Mouse (Mus musculus) 3134 (cell line): ENCODE measurements at regions not wholly inside any gene's neighbourhood (a gene's known extent, or its start where the extent isn't known, plus 50 kb on each side); places are given as distances from the start of the nearest gene placed in this dataset.
"Not testable (repeated sequence)": the region's sequence is repeated elsewhere in the genome, so short reads cannot be mapped to it uniquely, and the experiment has no call there.

Experiments used
- DNase-seq: peaks from one replicate; pipeline ENCODE4 v3.0.0-alpha.2; 2011; ENCODE audit warnings: low spot score; ENCODE audit not compliant: insufficient read length; ENCODE audit errors: extremely low read depth

DNA sequence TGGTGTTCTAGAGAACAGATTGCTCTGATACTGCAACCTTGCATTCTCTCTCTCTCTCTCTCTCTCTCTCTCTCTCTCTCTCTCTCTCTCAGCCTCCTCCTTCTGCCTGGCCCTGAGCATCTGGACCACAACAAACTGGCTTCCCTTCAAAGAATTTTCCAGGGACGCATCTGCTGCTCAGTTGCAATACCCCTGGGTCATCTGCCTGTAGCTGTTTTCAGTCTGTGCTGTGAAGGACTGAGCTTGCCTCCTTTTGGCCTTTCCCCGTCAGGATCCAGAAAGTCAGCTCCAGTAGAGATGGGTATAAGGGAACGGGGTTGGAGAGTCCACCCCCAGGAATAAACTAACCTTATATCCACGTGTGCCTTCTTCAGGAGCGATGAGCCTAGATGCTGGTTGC is 105.2 kb upstream of the Abca1 start:
- DNase-seq = no peak

DNA sequence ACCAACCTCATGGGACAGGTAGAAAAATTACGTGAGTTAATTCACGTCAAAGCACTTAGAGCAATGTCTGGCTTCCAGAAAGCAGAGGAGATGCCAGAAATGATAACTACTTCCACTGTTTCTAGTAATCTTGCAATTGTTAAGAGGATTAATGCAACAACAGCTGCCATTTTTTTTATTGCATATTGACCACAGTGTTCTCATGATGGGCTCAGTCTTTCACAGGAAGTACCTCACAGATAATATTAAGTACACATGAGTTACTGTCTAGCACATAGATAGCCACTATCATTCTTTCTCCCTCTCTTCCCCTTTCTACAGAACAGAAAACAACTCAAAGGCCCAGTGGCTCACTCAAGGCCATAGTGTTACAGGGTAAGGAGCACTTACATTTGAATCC is 104.8 kb upstream of the Abca1 start:
- no peak for DNase-seq

DNA sequence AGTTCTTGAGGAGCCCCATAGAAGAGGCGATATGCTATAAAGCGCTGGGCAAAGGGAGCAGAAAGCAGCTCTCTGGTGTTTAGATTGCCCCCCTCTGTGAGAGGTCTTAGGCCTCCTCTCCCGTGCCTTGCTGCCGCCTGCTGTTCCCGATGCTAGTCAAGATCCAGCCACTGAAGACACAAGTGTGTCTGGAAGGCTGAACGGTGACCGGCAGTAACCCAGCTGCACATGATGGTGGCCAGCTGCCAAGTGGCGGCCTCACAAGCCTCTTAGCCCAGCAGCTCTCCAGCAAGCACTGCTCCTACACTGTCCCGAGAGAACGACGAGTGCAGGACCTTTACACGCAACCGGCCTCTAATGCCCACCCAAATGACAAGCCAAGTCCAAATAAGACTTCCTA is 104.1 kb upstream of the Abca1 start:
- DNase-seq = no peak

DNA sequence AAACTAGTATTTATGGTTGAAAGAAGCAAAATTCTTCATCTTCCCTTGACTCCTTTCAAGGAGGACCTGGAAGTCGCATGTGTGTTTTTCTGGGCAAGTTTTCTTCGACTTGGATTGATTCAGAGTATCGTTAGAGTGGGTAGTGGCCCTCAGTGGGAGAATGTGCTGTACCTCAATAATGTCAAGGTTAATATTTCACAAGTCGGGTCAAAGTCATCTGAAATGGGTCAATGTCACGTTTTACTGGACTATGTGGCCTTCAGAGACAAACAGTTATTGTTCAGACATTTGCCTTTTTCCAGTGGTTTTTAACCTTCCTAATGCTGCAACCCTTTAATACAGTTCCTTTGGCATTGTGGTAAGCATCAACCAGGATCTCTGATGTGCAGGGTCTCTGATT is 102.8 kb upstream of the Abca1 start:
- no peak for DNase-seq

DNA sequence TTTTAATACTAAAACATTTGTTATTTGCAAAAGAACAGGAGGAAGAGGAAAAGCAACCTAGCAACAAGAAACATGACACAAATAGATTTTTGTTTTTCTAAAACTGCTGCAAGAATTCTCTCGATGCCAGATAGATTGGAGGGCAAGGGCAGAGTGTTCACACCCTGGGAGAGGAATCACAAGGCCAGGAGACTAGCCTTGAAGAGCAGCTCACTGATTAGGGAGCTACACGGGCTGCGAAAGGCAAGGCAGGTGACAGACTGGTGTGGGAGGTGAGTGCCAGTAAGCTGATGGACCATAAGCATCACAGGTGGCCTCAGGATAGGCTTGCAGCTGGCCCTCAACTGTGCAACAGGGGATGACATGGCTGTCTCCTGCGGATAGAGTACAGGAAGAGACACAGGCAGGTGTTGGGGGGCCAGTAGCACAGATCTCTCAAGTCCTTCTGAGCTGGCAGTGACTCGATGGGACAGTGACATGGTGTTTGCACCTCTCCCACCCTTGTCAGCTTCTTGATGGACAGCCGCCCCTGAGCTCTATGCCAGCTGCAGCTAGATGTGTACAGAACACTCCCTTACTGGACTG is 102.0 kb upstream of the Abca1 start:
- no peak for DNase-seq

DNA sequence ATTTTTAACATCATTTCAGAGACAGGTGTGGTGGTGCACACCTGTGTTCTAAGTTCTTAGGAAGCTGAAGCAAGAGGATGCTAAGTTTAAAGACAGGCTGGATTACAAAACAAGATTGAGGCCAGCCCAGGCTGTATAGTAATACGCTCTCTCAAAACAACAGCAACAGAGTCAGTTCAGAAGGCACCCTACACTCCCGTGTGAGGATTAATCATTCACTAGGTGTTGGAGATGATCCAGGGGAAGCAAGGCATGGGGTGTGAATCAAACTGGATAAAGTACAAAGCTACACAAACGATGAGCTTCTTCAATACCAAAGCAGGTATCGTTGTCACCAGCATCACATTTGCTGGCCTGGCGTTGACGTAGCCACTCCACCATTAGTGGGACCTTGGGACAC is 99.3 kb upstream of the Abca1 start:
- DNase-seq = no peak

DNA sequence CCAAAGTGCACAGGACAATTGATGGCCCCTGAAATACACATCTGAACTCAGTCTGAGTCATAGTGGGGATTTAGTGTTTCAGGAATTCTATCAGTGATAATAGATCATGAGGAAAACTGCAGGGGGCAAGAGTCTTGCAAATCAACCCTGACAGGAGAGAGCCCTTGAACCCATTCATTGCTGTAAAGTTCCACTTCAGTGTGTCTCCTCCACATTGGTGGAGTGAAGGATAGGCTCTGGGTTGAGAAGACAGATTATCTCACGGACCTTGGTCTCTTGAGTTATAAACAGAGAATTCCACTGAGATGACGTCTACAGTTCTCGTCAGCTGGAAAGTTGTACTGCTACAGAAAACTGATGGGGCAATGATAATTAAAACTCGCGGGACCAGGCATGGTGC is 97.3 kb upstream of the Abca1 start:
- DNase-seq = no peak

DNA sequence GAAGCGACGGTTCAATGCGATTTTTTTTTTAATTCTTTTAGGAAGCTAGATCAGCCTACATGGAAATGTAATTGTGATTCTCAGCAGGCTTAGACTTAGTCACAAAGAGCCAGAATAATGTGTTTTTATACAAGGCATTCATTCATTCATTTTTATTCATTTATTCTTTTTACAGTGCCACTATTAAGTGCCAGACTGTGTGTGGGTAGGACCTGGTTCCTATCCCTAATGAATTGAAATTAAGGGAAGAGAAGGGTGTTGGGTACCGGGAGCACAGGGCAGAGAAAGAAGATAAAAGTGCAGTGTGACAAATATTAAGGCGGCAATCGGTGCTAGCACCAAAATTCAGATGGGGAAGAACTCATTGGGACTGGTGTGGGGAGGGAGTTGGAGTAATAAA is 94.8 kb upstream of the Abca1 start:
- no peak for DNase-seq

DNA sequence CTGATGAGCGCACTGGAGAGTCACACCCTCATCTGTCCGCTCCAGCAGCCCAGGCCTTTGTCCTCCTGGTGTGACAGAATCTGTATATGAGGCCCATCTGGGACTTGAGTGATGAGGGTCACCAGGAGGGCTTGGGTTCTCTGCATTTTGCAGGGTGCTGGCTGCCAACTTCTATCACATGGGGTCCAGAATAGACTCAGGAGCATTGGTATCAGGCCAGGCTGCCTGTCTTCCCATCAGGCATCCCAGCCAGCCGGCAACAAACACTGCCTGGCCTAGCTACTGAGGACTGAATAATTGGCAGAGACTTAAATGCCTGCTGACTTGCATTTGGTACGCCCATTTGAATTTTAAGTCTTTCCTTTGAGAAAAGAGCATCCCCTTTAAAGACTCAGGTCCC is 94.0 kb upstream of the Abca1 start:
- DNase-seq = no peak

DNA sequence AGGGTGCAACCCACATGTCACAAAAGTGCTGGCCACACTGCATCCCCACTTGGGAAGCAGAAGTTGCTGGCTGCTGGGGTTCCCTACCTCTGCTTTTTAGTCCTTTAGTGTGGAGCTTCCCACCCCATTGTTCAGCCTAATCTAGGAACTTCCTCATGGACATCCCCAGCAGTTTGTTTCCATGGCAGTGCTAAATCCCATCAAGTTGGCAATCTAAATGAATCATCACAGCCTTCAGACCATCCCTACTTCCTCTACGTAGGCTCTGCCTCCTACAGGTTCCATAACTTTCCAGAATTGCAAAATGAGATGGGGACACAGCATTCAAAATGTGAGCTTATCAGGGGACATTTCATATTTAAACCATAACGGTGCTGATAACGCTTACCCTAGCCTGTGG is 90.6 kb upstream of the Abca1 start:
- DNase-seq = no peak

DNA sequence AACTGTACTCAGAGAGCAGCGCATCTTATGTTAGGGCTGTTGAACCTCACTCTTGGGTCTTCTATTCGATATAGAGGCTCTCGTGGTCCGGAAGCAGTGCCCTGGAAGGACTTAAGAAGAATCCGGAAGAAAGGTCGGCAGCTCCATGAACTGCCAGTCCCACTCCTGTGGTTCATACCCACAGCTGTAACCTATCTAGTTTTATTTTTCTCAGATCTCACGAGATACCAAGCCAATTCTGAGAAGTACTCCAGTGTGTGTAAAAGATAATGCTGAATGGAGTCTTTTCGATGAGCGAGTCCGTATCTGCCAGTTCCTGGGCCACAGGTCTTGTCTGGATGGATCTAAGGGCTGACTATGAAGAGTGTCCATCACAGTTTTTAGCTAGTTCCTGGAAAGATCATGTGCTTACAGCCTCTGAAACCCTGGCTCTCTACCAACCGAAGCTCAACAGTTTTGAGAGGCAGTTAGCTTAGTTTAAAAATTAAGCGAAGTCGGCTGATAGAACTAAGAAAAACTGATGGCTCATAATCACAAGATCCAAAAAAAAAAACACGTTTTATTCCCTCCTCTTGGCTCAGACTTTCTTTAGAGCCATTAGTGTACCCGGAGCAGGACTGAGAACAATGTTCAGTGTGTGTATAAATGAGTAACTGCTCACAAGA is 86.5 kb upstream of the Abca1 start:
- DNase-seq = no peak

DNA sequence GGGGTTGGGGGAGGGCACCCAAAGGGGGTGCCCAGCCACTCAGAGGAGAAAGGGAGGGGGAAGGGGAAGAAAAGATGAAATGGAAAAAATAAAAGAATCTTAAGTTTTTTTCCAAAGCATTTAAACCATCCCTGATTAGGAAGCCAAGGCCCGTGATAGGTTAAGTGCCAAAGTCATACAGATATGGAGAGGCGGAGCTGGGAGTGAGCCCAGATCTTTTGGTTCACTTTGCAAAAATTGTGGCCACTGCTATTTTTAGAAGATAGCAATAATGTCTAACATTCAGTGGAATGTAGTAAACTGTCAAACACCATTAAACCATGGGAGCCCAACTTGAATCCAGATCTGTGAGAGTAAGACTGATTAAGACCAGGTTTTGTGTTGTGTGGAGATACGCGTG is 85.9 kb upstream of the Abca1 start:
- no peak for DNase-seq

DNA sequence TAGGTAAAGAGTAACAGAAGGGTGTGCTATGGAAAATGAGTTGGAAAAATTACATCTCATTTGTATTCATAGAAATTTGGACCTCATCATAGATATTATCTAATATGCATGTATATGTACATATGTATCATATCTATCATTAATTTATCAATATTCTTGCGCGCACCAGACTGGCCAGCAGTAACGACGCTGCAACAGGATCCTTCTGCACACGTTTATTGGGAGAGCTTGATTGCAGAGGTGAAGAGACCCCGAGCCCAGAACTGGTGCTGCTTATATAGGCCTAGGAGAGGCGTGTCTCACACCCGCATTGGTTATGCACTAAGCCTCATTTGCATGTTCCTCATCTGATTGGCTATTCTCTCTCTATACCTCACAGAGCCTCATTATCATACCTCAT is 83.8 kb upstream of the Abca1 start:
- DNase-seq = not testable (repeated sequence)

DNA sequence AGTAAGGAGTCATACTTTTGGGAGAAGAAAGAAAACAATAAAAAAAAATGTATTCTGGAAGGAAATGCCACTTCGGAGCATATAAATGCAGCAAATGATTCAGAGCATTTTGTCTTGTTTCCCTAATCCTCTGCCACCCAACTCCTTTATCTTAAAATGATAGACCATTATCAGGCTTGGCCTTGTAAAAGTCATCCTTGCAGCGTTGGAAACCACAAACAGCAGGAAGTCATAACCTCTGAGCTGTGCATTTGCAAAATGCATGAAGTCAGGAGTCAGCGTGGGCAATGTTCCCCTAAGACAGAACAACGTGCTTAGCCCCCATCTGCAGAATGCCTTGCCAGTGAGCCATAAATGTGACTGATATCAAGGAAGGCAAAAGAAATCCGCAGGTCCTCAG is 80.2 kb upstream of the Abca1 start:
- no peak for DNase-seq

DNA sequence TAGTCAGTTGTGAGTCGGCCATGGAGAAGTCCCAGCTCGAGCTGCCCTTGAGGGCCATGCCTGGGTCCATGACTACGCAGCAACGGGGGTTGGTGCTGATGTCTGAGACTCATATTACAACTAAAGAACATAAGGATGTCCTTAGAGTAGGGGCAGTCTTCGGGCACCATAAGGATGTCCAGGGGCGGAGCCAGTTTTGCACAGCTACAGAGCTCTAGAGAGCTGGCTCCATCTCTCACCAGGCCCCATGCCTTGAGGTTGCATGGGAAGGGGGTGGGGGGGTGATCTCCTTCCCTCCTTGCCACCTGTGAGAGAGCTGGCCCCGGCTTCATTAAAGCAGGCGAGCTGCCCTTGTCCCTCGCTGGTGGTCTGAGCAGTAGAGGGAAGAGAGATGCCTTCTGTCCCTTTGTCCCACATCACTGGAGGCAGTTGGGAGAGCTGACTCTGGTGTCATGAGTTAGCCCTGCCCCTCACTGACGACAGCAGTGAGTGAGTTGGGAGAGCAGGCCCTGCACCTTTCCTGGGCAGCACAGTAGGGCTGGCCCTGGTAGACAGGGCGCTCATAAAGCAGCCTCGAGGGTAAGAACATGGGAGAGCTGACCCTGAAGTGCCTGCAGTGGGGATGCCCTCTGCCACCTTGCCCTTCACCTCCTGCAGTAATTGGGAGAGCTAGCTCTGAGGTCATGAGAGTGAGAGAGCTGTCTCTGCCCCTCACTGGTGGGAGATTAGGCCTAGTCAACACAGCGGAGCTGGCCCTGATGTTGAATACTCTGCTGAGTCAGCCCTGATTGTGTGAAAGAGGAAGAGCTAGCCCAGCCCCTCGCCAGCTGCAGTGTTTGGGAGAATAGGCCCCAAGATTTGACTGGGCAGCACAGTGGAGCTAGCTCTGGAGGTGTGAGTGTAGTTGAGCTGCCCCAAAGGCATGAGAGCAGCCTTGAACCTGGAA is 78.9 kb upstream of the Abca1 start:
- peak; percentile 10 for DNase-seq

DNA sequence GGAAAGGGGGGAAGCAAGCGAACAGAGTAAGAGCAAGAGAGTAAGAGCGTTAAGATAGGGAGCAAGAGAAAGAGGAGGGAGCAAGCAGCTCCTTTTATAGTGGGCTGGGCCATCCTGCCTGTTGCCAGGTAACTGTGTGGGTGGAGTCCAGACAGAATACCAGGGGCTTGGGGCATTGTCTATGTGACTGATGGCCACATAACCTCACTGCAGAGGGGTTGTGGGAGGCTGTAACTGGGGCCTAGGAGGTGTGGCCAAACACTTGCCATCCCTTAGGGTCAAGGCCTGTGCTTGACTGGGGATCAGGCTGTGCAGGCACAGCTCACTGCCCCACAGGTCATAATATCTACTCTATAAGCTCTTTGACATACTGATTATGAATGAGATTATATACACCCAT is 76.2 kb upstream of the Abca1 start:
- DNase-seq = no peak

DNA sequence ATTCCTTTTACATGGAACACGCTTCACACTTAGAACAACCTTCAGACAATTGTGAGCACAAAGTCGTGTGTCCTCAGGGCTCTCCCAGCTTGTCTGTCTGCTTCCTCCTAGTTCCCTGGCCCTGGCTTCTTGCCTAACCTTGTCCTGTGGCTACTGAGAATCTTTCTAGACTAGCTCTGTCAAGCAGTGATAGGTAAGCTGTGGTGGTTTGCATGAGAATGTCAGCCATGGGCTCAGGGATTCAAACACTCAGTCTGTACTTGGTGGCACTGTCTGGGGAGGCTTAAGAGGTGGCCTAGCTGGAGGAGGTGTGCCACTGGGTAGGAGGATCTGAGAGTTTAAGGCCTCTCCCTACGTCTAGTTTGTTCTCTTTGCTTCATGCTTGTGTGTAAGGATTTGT is 72.7 kb upstream of the Abca1 start:
- no peak for DNase-seq

DNA sequence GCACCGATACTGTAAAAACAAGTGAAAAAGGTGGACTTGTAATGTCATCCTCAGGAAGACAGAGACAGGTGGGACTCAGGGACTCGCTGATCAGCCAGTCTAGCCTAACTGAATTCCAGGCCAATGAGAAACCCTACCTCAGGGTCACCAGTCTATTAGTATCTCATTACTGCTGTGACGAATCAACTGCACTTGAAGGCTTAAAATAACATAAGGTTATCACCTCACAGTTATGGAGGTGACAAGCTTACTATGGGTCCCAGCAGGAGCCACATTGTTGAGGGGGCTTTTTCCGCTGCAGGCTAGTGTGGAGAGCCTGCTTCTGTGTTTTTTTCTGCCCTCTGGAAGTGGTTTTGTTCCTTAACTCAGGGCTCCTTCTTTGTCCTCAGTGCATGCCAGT is 72.2 kb upstream of the Abca1 start:
- no peak for DNase-seq

DNA sequence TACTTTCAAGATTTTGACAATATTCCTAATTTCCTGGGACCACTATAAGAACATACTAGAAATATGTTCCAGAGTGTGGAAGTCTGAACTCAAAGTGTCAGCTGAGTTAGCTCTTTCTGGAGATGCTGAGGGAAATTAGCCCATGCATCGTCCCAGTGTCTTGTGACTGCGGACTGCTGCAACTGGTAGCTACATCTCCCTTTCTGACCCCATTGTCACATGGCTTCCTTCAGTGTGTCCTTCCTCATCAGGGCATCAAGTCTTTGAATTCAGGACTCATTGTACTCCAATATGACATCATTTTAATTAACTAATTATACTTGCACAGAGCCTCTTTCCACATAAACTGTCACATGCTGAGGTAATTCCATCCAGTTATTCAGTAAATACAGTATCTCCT is 71.4 kb upstream of the Abca1 start:
- DNase-seq = no peak

DNA sequence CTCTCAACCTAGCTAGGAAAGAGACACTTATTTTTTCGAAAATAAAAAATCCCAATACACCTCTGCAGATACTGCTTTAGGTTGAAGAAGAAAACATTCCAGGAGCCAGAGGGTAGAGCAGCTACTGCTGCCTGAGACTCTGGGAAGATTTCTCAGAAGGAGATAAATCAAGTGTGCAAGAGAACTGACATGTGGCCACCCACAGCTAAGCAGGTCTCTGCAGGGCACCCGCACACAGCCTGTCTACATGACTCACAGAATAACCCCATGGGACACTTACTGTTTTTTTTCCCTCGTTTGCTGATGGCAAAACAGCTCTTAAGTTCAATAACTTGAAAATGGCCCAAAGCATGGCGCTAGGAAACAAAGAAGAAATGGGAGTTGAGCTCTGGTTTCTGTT is 68.7 kb upstream of the Abca1 start:
- DNase-seq = peak; percentile 63

DNA sequence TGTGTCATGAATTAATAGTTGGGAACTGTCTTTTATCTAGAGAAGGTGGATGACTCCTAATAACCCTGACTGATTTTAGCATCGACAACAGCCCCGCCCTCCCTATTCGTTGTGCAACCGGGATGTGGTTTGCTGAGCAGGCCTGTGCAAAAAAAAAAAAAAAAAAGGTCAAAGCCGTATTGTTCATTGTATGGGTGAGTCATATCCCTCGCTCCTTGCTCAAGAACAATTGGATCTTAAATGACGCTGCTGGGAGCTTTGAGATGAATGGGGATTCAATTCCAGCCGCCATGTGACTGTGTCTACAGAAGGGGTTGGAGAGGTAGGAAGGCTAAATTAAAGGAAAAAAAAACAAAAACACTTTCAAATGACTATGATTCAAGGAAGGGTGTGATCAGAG is 68.1 kb upstream of the Abca1 start:
- peak; percentile 75 for DNase-seq

DNA sequence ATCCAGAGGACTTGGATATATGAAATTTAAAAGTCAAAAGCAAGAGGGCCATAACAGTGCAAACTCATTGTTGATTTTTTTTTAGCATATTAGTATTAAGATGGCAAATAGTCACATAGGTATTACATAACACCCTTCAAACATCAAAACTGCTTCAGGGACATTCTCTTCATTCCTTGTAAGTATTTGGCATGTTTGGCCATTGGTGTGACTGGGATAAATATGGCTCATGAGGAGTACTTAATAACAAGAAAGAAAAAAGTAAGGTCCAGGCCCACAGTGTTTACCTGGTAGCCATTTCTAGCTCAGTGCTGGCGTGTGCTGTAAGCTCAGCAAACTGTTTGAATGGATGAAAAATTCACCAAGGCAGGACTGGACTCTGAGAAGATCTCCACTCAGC is 67.4 kb upstream of the Abca1 start:
- DNase-seq = no peak
